ENCODE assay signal across 8 mouse cellular contexts in genomic region chr17:47793377-47793776, GRCm38 (mm10). TPM values are rescaled to one million over a fixed set of nuclear protein-coding genes. Genes with fewer than 3 reads are reported as not detected.
DNase-seq lines count a peak whose midpoint lies in the region; ATAC-seq and TF ChIP-seq lines count a peak whose summit lies in the region.

No protein-coding gene starts in this region.

- peak; percentile 68; the same call in 1 of the 2 replicates for ATAC-seq in hindbrain, embryonic 11.5 days (ENCODE audit: low FRiP score)
- peak; percentile 53 for ATAC-seq in lung, embryonic 15.5 days (ENCODE audit: borderline replicate concordance, extremely low read depth, low FRiP score, low TSS enrichment)

- peak; percentile 80 for DNase-seq in Muller cell, postnatal 12 days (ENCODE audit: inconsistent ontology term)
- DNase-seq in cerebellum, postnatal 10 days, result peak; percentile 93 to 94
- peak; percentile 68 to 83 for DNase-seq in frontal cortex, postnatal 10 days (ENCODE audit: low spot score in 2 of 2)
- peak; percentile 90 for DNase-seq in hindbrain, embryonic 11.5 days (ENCODE audit: low spot score)
- peak; percentile 81 for DNase-seq in layer of hippocampus, adult 9-10 months (ENCODE audit: low spot score)
- peak; percentile 57 for DNase-seq in ovary, postnatal 10 days (ENCODE audit: low spot score)
- peak; percentile 86 for DNase-seq in thymus, adult 2 months

- H3K27me3 ChIP-seq in hindbrain, embryonic 11.5 days (ENCODE audit: control insufficient read depth, insufficient read depth, low read length), result no peaks in the 10 kb centered on the region
- H3K27me3 ChIP-seq in lung, embryonic 15.5 days, result no peaks in the 10 kb centered on the region
- H3K27me3 ChIP-seq in thymus, adult 2 months (ENCODE audit: control insufficient read depth, insufficient read depth, low read length), result no peaks in the 10 kb centered on the region

- no peak overlapping the region for H3K4me2 ChIP-seq in hindbrain, embryonic 11.5 days (replicated peaks; ENCODE audit: low read depth, low read length)
- H3K4me2 ChIP-seq in lung, embryonic 15.5 days, result no peak overlapping the region

- TF ChIP-seq POLR2A in thymus, adult 2 months (IDR thresholded peaks at IDR 0.05; ENCODE audit: control insufficient read depth, extremely low read depth, insufficient read depth, low read length, poor library complexity), result no peak

- H3K4me3 ChIP-seq in hindbrain, embryonic 11.5 days (ENCODE audit: low read depth, low read length), result no peak overlapping the region
- no peak overlapping the region for H3K4me3 ChIP-seq in lung, embryonic 15.5 days
- no peak overlapping the region for H3K4me3 ChIP-seq in thymus, adult 2 months (ENCODE audit: control insufficient read depth, insufficient read depth, low read length)

- H3K4me1 ChIP-seq in hindbrain, embryonic 11.5 days (replicated peaks; ENCODE audit: control insufficient read depth, insufficient read depth, low read length), result peaks cover 5% of the 10 kb centered on the region; the same call in 1 of the 2 replicates
- peaks cover 26% of the 10 kb centered on the region for H3K4me1 ChIP-seq in lung, embryonic 15.5 days
- no peaks in the 10 kb centered on the region for H3K4me1 ChIP-seq in thymus, adult 2 months (replicated peaks; ENCODE audit: control insufficient read depth, insufficient read depth, low read length)

- no peak overlapping the region for H3K27ac ChIP-seq in hindbrain, embryonic 11.5 days (ENCODE audit: low read depth, low read length)
- no peak overlapping the region for H3K27ac ChIP-seq in lung, embryonic 15.5 days
- no peak overlapping the region for H3K27ac ChIP-seq in thymus, adult 2 months (ENCODE audit: control insufficient read depth, insufficient read depth, low read length)

- peak; percentile 90 for TF ChIP-seq CTCF in thymus, adult 2 months (IDR thresholded peaks at IDR 0.05; ENCODE audit: borderline replicate concordance, control insufficient read depth, extremely low read depth, insufficient read depth, low read length, poor library complexity)

- no peaks in the 10 kb centered on the region for H3K36me3 ChIP-seq in hindbrain, embryonic 11.5 days (ENCODE audit: control insufficient read depth, insufficient read depth, low read length)
- no peaks in the 10 kb centered on the region for H3K36me3 ChIP-seq in lung, embryonic 15.5 days
- no peaks in the 10 kb centered on the region for H3K36me3 ChIP-seq in thymus, adult 2 months (ENCODE audit: control insufficient read depth, insufficient read depth, low read length)

- no peaks in the 10 kb centered on the region for H3K9me3 ChIP-seq in hindbrain, embryonic 11.5 days (ENCODE audit: control insufficient read depth, low read length)
- H3K9me3 ChIP-seq in lung, embryonic 15.5 days, result no peaks in the 10 kb centered on the region

- H3K9ac ChIP-seq in hindbrain, embryonic 11.5 days (ENCODE audit: low read depth, low read length), result no peak overlapping the region
- no peak overlapping the region for H3K9ac ChIP-seq in lung, embryonic 15.5 days

- WGBS in hindbrain, embryonic 11.5 days, result 12% methylated on average over 9 of the region's 9 CpGs
- 8% methylated on average over 9 of the region's 9 CpGs for WGBS in lung, embryonic 15.5 days
- WGBS in thymus, adult 2 months, result 8% methylated on average over 9 of the region's 9 CpGs

RNA-seq across cellular contexts. Expression of gene Mdfi, which starts 41.1 kb away (rescaled TPM):
- 39.0 and 40.5 TPM in 2 replicates for polyA plus RNA-seq in hindbrain, embryonic 11.5 days (2014; fragmentation: Nextera tagmentation; extraction: Ambion mirVana)
- polyA plus RNA-seq in lung, embryonic 15.5 days (2015; fragmentation: Nextera tagmentation; extraction: Ambion mirVana), result 19.3 and 20.6 TPM in 2 replicates
- 18.9 and 19.8 TPM in 2 replicates for polyA plus RNA-seq in thymus, adult 2 months (2012; rRNA removed)

RNA-seq across cellular contexts. Expression of gene Tfeb, which starts 56.5 kb away (rescaled TPM):
- 2.5 TPM in 2 replicates for polyA plus RNA-seq in hindbrain, embryonic 11.5 days (2014; fragmentation: Nextera tagmentation; extraction: Ambion mirVana)
- 12.9 and 14.7 TPM in 2 replicates for polyA plus RNA-seq in lung, embryonic 15.5 days (2015; fragmentation: Nextera tagmentation; extraction: Ambion mirVana)
- 25.3 and 25.5 TPM in 2 replicates for polyA plus RNA-seq in thymus, adult 2 months (2012; rRNA removed)
